Mouse (Mus musculus): Measurements from ENCODE around the gene Cops8. TPM values are rescaled to one million over a fixed set of nuclear protein-coding genes. Genes with fewer than 3 reads are reported as not detected.
A peak's percentile ranks its signal among the peaks of the same experiment; 100 is the strongest.

Gene Cops8
- polyA plus RNA-seq, 1 experiment from 2014 or later, result 178 TPM

- H3K4me1 ChIP-seq (replicated peaks), result no peaks in the 10 kb centered on the region
- no peak overlapping the region for H3K9ac ChIP-seq (replicated peaks)
- peaks cover 22% of the 10 kb centered on the region; the same call in 1 of the 2 replicates for H3K27me3 ChIP-seq
- H3K9me3 ChIP-seq, result no peaks in the 10 kb centered on the region
- ATAC-seq (ENCODE audit: insufficient number of reproducible peaks, insufficient read depth, low FRiP score, low TSS enrichment, low read depth), result no peak
- H3K36me3 ChIP-seq, result no peaks in the 10 kb centered on the region
- no peak overlapping the region for H3K4me2 ChIP-seq
- no peak overlapping the region for H3K27ac ChIP-seq
- WGBS, result 22% methylated on average over 2 of the region's 2 CpGs
- H3K4me3 ChIP-seq (replicated peaks), result no peak overlapping the region
These were observed 12.0 kb upstream of the Cops8 start for GRCm38 (mm10) chr1:90590797-90591196.

GRCm38 (mm10) chr1:90592784-90593183 is 10.0 kb upstream of the Cops8 start:
- no peak overlapping the region for H3K4me3 ChIP-seq (replicated peaks)
- no peaks in the 10 kb centered on the region for H3K36me3 ChIP-seq
- no peak overlapping the region for H3K4me2 ChIP-seq
- no peak for ATAC-seq (ENCODE audit: insufficient number of reproducible peaks, insufficient read depth, low FRiP score, low TSS enrichment, low read depth)
- H3K27me3 ChIP-seq, result peaks cover 15% of the 10 kb centered on the region; the same call in 1 of the 2 replicates
- no peaks in the 10 kb centered on the region for H3K9me3 ChIP-seq
- H3K9ac ChIP-seq (replicated peaks), result no peak overlapping the region
- 22% methylated on average over 6 of the region's 6 CpGs for WGBS
- no peak overlapping the region for H3K27ac ChIP-seq
- no peaks in the 10 kb centered on the region for H3K4me1 ChIP-seq (replicated peaks)

GRCm38 (mm10) chr1:90599226-90599625 is 3.6 kb upstream of the Cops8 start:
- no peaks in the 10 kb centered on the region for H3K9me3 ChIP-seq
- no peaks in the 10 kb centered on the region for H3K36me3 ChIP-seq
- peaks cover 23% of the 10 kb centered on the region; the same call in 1 of the 2 replicates for H3K27me3 ChIP-seq
- H3K27ac ChIP-seq, result no peak overlapping the region
- H3K4me2 ChIP-seq, result no peak overlapping the region
- peaks cover 4% of the 10 kb centered on the region for H3K4me1 ChIP-seq (replicated peaks)
- no peak overlapping the region for H3K4me3 ChIP-seq (replicated peaks)
- no peak overlapping the region for H3K9ac ChIP-seq (replicated peaks)
- no peak for ATAC-seq (ENCODE audit: insufficient number of reproducible peaks, insufficient read depth, low FRiP score, low TSS enrichment, low read depth)
- WGBS, result 49% methylated on average over 3 of the region's 3 CpGs

- Histone ChIP-seq H3K4me2 (no peak overlapping the region), H3K4me3 (replicated peaks) (no peak overlapping the region), H3K27me3 (peaks cover 18% of the 10 kb centered on the region; the same call in 1 of the 2 replicates), H3K4me1 (replicated peaks) (peaks cover 10% of the 10 kb centered on the region), H3K36me3 (peaks cover 9% of the 10 kb centered on the region), H3K9me3 (no peaks in the 10 kb centered on the region), H3K9ac (replicated peaks) (no peak overlapping the region), H3K27ac (no peak overlapping the region)
- ATAC-seq (ENCODE audit: insufficient number of reproducible peaks, insufficient read depth, low FRiP score, low TSS enrichment, low read depth), result no peak
- WGBS, result 72% methylated on average over 3 of the region's 3 CpGs
These were observed 1.7 kb upstream of the Cops8 start for GRCm38 (mm10) chr1:90601096-90601495.

GRCm38 (mm10) chr1:90603561-90603887 is 743 bp downstream of the Cops8 start:
- Histone ChIP-seq H3K27me3 (peaks cover 12% of the 10 kb centered on the region; the same call in 1 of the 2 replicates), H3K4me3 (replicated peaks) (peak overlapping the region; percentile 90), H3K36me3 (peaks cover 33% of the 10 kb centered on the region), H3K27ac (peak overlapping the region; percentile 66), H3K9ac (replicated peaks) (peak overlapping the region; percentile 91), H3K4me1 (replicated peaks) (peaks cover 10% of the 10 kb centered on the region), H3K9me3 (no peaks in the 10 kb centered on the region), H3K4me2 (peak overlapping the region; percentile 78)
- no peak for ATAC-seq (ENCODE audit: insufficient number of reproducible peaks, insufficient read depth, low FRiP score, low TSS enrichment, low read depth)
- WGBS, result 1% methylated on average over 26 of the region's 26 CpGs

- Histone ChIP-seq H3K27me3 (no peaks in the 10 kb centered on the region), H3K27ac (no peak overlapping the region), H3K36me3 (peaks cover 89% of the 10 kb centered on the region), H3K4me1 (replicated peaks) (peaks cover 5% of the 10 kb centered on the region; the same call in 1 of the 2 replicates), H3K4me3 (replicated peaks) (no peak overlapping the region), H3K9me3 (no peaks in the 10 kb centered on the region), H3K4me2 (no peak overlapping the region), H3K9ac (replicated peaks) (no peak overlapping the region)
- no peak for ATAC-seq (ENCODE audit: insufficient number of reproducible peaks, insufficient read depth, low FRiP score, low TSS enrichment, low read depth)
- 89% methylated on average over 5 of the region's 5 CpGs for WGBS
These were observed 6.6 kb downstream of the Cops8 start for GRCm38 (mm10) chr1:90609363-90609762.

GRCm38 (mm10) chr1:90617258-90617657 is 14.5 kb downstream of the Cops8 start:
- H3K9me3 ChIP-seq, result no peaks in the 10 kb centered on the region
- H3K27me3 ChIP-seq, result no peaks in the 10 kb centered on the region
- no peak overlapping the region for H3K4me3 ChIP-seq (replicated peaks)
- no peak overlapping the region for H3K4me2 ChIP-seq
- peaks cover 27% of the 10 kb centered on the region for H3K36me3 ChIP-seq
- H3K9ac ChIP-seq (replicated peaks), result no peak overlapping the region
- 86% methylated on average over 7 of the region's 7 CpGs for WGBS
- H3K4me1 ChIP-seq (replicated peaks), result no peaks in the 10 kb centered on the region
- no peak overlapping the region for H3K27ac ChIP-seq
- no peak for ATAC-seq (ENCODE audit: insufficient number of reproducible peaks, insufficient read depth, low FRiP score, low TSS enrichment, low read depth)

- H3K27me3 ChIP-seq, result peaks cover 11% of the 10 kb centered on the region; the same call in 1 of the 2 replicates
- no peak overlapping the region for H3K4me2 ChIP-seq
- no peak for ATAC-seq (ENCODE audit: insufficient number of reproducible peaks, insufficient read depth, low FRiP score, low TSS enrichment, low read depth)
These were observed 30.7 kb downstream of the Cops8 start for GRCm38 (mm10) chr1:90633415-90634030.

GRCm38 (mm10) chr1:90634205-90634745 is 31.5 kb downstream of the Cops8 start:
- H3K27ac ChIP-seq, result no peak overlapping the region
- no peaks in the 10 kb centered on the region for H3K4me1 ChIP-seq (replicated peaks)
- ATAC-seq (ENCODE audit: insufficient number of reproducible peaks, insufficient read depth, low FRiP score, low TSS enrichment, low read depth), result no peak
- no peak overlapping the region for H3K9ac ChIP-seq (replicated peaks)
- H3K9me3 ChIP-seq, result no peaks in the 10 kb centered on the region
- no peaks in the 10 kb centered on the region for H3K36me3 ChIP-seq
- H3K4me3 ChIP-seq (replicated peaks), result no peak overlapping the region
- H3K4me2 ChIP-seq, result no peak overlapping the region
- peaks cover 11% of the 10 kb centered on the region; the same call in 1 of the 2 replicates for H3K27me3 ChIP-seq
- WGBS, result 54% methylated on average over 3 of the region's 3 CpGs

More at GRCm38 (mm10) chr1:90633415-90634030, 30.7 kb downstream of the Cops8 start:
- H3K4me1 ChIP-seq (replicated peaks), result peaks cover 5% of the 10 kb centered on the region
- no peaks in the 10 kb centered on the region for H3K9me3 ChIP-seq
- H3K27ac ChIP-seq, result no peak overlapping the region
- H3K36me3 ChIP-seq, result no peaks in the 10 kb centered on the region
- WGBS, result 74% methylated on average over 6 of the region's 6 CpGs
- H3K4me3 ChIP-seq (replicated peaks), result no peak overlapping the region
- H3K9ac ChIP-seq (replicated peaks), result no peak overlapping the region

GRCm38 (mm10) chr1:90638335-90638734 is 35.6 kb downstream of the Cops8 start:
- 52% methylated on average over 7 of the region's 7 CpGs for WGBS
- Histone ChIP-seq H3K27me3 (peaks cover 11% of the 10 kb centered on the region; the same call in 1 of the 2 replicates), H3K4me2 (no peak overlapping the region), H3K36me3 (no peaks in the 10 kb centered on the region), H3K9ac (replicated peaks) (no peak overlapping the region), H3K4me1 (replicated peaks) (no peaks in the 10 kb centered on the region), H3K27ac (no peak overlapping the region), H3K9me3 (no peaks in the 10 kb centered on the region), H3K4me3 (replicated peaks) (no peak overlapping the region)
- no peak for ATAC-seq (ENCODE audit: insufficient number of reproducible peaks, insufficient read depth, low FRiP score, low TSS enrichment, low read depth)

- peaks cover 18% of the 10 kb centered on the region for H3K4me1 ChIP-seq (replicated peaks)
- no peaks in the 10 kb centered on the region for H3K9me3 ChIP-seq
- H3K4me3 ChIP-seq (replicated peaks), result no peak overlapping the region
- H3K36me3 ChIP-seq, result no peaks in the 10 kb centered on the region
- 1% methylated on average over 4 of the region's 4 CpGs for WGBS
- H3K4me2 ChIP-seq, result no peak overlapping the region
- peak; percentile 80 for ATAC-seq (ENCODE audit: insufficient number of reproducible peaks, insufficient read depth, low FRiP score, low TSS enrichment, low read depth)
- no peaks in the 10 kb centered on the region for H3K27me3 ChIP-seq
- H3K9ac ChIP-seq (replicated peaks), result no peak overlapping the region; the same call in 1 of the 2 replicates
- peak overlapping the region; percentile 91 for H3K27ac ChIP-seq
These were observed 48.1 kb downstream of the Cops8 start for GRCm38 (mm10) chr1:90650781-90651437.

All from limb, embryonic 12.5 days (tissue).